Mouse (Mus musculus) ovary, postnatal 10 days (tissue): ENCODE data around the gene Arnt2.

ENCODE experiments used
- DNase-seq: peaks from one replicate; pipeline ENCODE4 v3.0.0; 2022; ENCODE audit warnings: low spot score

Gene Arnt2

GRCm38 (mm10) chr7:84343160-84343559 is 66.8 kb downstream of the Arnt2 start:
- DNase-seq = no peak

- DNase-seq = no peak
Measured at GRCm38 (mm10) chr7:84341001-84341400, 69.0 kb downstream of the Arnt2 start.

GRCm38 (mm10) chr7:84339186-84339585 is 70.8 kb downstream of the Arnt2 start:
- DNase-seq = no peak

GRCm38 (mm10) chr7:84337768-84338167 is 72.2 kb downstream of the Arnt2 start:
- no peak for DNase-seq

- no peak for DNase-seq
Measured at GRCm38 (mm10) chr7:84336907-84337306, 73.1 kb downstream of the Arnt2 start.

- no peak for DNase-seq
Measured at GRCm38 (mm10) chr7:84336580-84336886, 73.4 kb downstream of the Arnt2 start.

GRCm38 (mm10) chr7:84335766-84336579 is 74.0 kb downstream of the Arnt2 start:
- DNase-seq = no peak

GRCm38 (mm10) chr7:84333996-84334395 is 76.0 kb downstream of the Arnt2 start:
- DNase-seq = no peak

- no peak for DNase-seq
Measured at GRCm38 (mm10) chr7:84332295-84333168, 77.4 kb downstream of the Arnt2 start.

GRCm38 (mm10) chr7:84329174-84329583 is 80.8 kb downstream of the Arnt2 start:
- DNase-seq = no peak

GRCm38 (mm10) chr7:84328770-84329169 is 81.2 kb downstream of the Arnt2 start:
- DNase-seq = no peak

- DNase-seq = no peak
Measured at GRCm38 (mm10) chr7:84325570-84326328, 84.2 kb downstream of the Arnt2 start.

- no peak for DNase-seq
Measured at GRCm38 (mm10) chr7:84321542-84321941, 88.4 kb downstream of the Arnt2 start.

GRCm38 (mm10) chr7:84315353-84316003 is 94.5 kb downstream of the Arnt2 start:
- no peak for DNase-seq

GRCm38 (mm10) chr7:84314742-84315141 is 95.2 kb downstream of the Arnt2 start:
- no peak for DNase-seq

- DNase-seq = no peak
Measured at GRCm38 (mm10) chr7:84311624-84312023, 98.4 kb downstream of the Arnt2 start.

- DNase-seq = no peak
Measured at GRCm38 (mm10) chr7:84310909-84311311, 99.1 kb downstream of the Arnt2 start.

- DNase-seq = no peak
Measured at GRCm38 (mm10) chr7:84307329-84307925, 102.5 kb downstream of the Arnt2 start.

GRCm38 (mm10) chr7:84300261-84300660 is 109.7 kb downstream of the Arnt2 start:
- DNase-seq = no peak

- no peak for DNase-seq
Measured at GRCm38 (mm10) chr7:84299601-84300000, 110.4 kb downstream of the Arnt2 start.

- no peak for DNase-seq
Measured at GRCm38 (mm10) chr7:84293054-84293453, 116.9 kb downstream of the Arnt2 start.

- DNase-seq = no peak
Measured at GRCm38 (mm10) chr7:84287226-84287587, 122.8 kb downstream of the Arnt2 start.
